Mouse (Mus musculus): ENCODE data around the gene Rabgap1l.

DNA sequence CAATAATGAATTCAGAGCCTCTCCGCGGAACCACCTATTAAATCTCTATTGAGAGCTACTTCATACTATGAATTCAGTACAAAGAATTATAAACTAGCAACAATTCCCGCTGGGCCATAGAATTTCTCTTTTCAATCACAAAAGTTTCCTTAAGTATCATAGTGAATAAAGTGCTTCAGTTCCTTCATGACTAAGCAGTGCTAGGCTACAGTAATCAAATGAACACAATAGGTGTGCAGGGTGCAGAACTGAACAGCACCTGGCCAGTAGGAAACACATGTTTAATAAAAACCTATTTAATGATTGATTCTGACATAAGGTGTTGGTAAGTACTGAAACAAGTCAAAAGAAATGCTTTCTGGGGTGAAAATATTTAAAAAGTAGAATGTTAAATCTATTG is 560.9 kb downstream of the Rabgap1l start:
- TF ChIP-seq POLR2A (IDR thresholded peaks at IDR 0.05; ENCODE audit: extremely low read depth, insufficient read depth, low read length) (no peak), CTCF (IDR thresholded peaks at IDR 0.05; ENCODE audit: low read depth, low read length) (no peak)
